Mouse (Mus musculus) midbrain, embryonic 11.5 days (tissue): Measurements from ENCODE around the gene Vars. TPM values are rescaled to one million over a fixed set of nuclear protein-coding genes. Genes with fewer than 3 reads are reported as not detected.
"Not testable (repeated sequence)": the region's sequence is repeated elsewhere in the genome, so short reads cannot be mapped to it uniquely, and the experiment has no call there.

Experiments used
- ATAC-seq: fragments of 200-750 bp; cut with Nextera tagmentation; 2 replicates; pipeline ENCODE4 v1.8.0; 2017; ENCODE audit warnings: moderate TSS enrichment, moderate library complexity; ENCODE audit not compliant: low FRiP score
- DNase-seq: peaks from one replicate; pipeline ENCODE4 v3.0.0; 2015; ENCODE audit warnings: low spot score; ENCODE audit errors: missing footprints
- H3K27ac ChIP-seq: fragments of 300-500 bp; sonication (generic); 2 replicates; pipeline ENCODE4 v1.5.1; 2014; ENCODE audit warnings: low read depth, low read length
- H3K27me3 ChIP-seq: fragments of 300-500 bp; sonication (generic); 2 replicates; pipeline ENCODE4 v1.6.1; 2014; ENCODE audit warnings: mild to moderate bottlenecking, low read length, moderate library complexity, mixed read lengths; ENCODE audit not compliant: control insufficient read depth, insufficient read depth
- H3K36me3 ChIP-seq: fragments of 300-500 bp; sonication (generic); 2 replicates; pipeline ENCODE4 v1.6.1; 2014; ENCODE audit warnings: mild to moderate bottlenecking, low read length, moderate library complexity, mixed read lengths; ENCODE audit not compliant: control insufficient read depth, insufficient read depth
- H3K4me1 ChIP-seq: fragments of 300-500 bp; sonication (generic); 2 replicates; pipeline ENCODE4 v1.6.1; 2014; ENCODE audit warnings: low read length; ENCODE audit not compliant: control insufficient read depth, insufficient read depth
- H3K4me2 ChIP-seq: fragments of 300-500 bp; sonication (generic); 2 replicates; pipeline ENCODE4 v1.6.1; 2014; ENCODE audit warnings: mild to moderate bottlenecking, moderate library complexity
- H3K4me3 ChIP-seq: fragments of 300-500 bp; sonication (generic); 2 replicates; pipeline ENCODE4 v1.5.1; 2014; ENCODE audit warnings: low read depth, low read length
- H3K9ac ChIP-seq: fragments of 300-500 bp; sonication (generic); 2 replicates; pipeline ENCODE4 v1.6.1; 2014; ENCODE audit warnings: low read length
- H3K9me3 ChIP-seq: fragments of 300-500 bp; sonication (generic); 2 replicates; pipeline ENCODE4 v1.6.1; 2016; ENCODE audit warnings: low read length; ENCODE audit not compliant: control insufficient read depth
- WGBS: fragments of 180-500 bp; shearing (Covaris S2); extraction: QIAGEN DNeasy Blood & Tissue Kit; methylation state at CpG from one replicate; pipeline ENCODE4 v1.1.7; 2014; 5-methylcytosine and 5-hydroxymethylcytosine counted together
- polyA plus RNA-seq: library from polyadenylated mRNA; unstranded; fragments of >200 nt; fragmentation: Nextera tagmentation; extraction: Ambion mirVana; gene quantifications from 2 replicates; pipeline ENCODE4 v1.2.1, GENCODE M21; 2014

Vars gene
- polyA plus RNA-seq, 1 experiment from 2014 or later: 81.2 TPM

DNA sequence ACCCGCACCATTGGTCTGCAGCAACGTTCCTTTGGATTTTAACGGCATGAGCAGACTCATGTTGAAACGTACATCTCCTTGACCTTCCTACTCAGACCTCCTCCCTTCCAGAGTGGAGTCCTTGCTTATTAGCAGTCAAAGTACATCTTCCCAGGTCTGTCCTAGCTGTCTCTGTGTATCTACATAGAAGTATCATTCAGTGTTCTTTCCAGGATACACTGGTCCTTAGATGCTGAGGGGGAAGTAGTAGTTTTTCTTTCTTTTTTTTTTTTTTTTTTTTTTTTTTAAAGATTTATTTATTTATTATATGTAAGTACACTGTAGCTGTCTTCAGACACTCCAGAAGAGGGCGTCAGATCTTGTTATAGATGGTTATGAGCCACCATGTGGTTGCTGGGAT, 5.1 kb downstream of the Vars start:
- H3K9me3 ChIP-seq, ATAC-seq, H3K27me3 ChIP-seq, H3K27ac ChIP-seq, H3K4me3 ChIP-seq, H3K4me2 ChIP-seq, DNase-seq, H3K9ac ChIP-seq: not testable (repeated sequence)
- 96% methylated on average over 4 of the region's 5 CpGs for whole genome bisulfite sequencing
- Histone ChIP-seq H3K36me3 (peaks cover 35% of the 10 kb centered on the region), H3K4me1 (peaks cover 16% of the 10 kb centered on the region)

DNA sequence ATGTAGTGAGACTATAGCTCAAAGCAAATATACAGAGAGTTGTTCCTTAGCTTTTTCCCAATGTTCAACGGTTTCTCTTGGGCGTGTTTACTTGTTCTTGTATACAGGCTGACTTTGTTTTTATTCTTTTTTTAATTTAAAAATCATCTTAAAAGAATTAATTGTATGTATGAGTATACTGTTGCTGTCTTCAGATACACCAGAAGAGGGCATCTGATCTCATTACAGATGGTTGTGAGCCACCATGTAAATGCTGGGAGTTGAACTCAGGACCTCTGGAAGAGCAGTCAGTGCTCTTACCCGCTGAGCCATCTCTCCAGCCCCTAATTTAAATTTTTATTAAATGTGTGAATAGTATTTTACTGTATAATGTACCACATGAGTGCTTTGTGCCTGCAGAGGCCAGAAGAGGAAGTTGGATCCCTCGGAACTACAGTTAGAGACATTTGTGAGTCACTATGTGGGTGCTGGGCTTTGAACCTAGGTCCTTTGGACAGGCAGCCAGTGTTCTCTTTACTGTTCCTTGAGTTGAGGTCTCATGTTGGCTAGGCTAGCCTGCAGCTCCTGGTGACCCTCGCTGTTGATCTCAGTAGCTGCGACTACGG, 6.7 kb downstream of the Vars start:
- WGBS: 95% methylated on average over 7 of the region's 7 CpGs
- peaks cover 47% of the 10 kb centered on the region for H3K36me3 ChIP-seq
- peaks cover 6% of the 10 kb centered on the region for H3K4me1 ChIP-seq

DNA sequence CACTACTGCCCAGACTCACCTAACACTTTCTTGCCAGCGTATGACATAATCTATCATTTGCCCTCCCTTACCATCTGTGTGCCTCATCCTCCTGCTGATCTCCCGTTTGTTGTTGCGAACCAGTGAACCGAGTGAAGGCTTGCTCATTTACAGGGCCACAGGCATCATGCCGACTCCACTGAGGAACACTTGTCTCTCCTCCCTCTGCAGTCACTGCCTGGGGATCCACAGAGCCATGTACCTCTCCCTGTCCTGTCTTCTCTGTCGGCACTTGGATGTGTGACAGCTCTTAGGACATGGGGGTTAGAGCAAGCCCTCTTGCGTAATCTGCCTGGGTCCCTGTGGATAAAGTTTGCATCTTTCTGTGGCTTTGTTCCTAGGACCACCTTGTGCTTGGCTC, 8.8 kb downstream of the Vars start:
- H3K4me3 ChIP-seq: no peak overlapping the region
- 86% methylated on average over 7 of the region's 7 CpGs for WGBS
- no peak overlapping the region for H3K4me2 ChIP-seq

More for the DNA sequence above, 6.7 kb downstream of the Vars start:
- H3K9ac ChIP-seq: no peak overlapping the region
- DNase-seq: no peak
- no peak overlapping the region for H3K4me2 ChIP-seq
- H3K27me3 ChIP-seq: no peaks in the 10 kb centered on the region
- H3K27ac ChIP-seq: no peak overlapping the region
- H3K4me3 ChIP-seq: no peak overlapping the region
- no peaks in the 10 kb centered on the region for H3K9me3 ChIP-seq
- ATAC-seq: no peak

DNA sequence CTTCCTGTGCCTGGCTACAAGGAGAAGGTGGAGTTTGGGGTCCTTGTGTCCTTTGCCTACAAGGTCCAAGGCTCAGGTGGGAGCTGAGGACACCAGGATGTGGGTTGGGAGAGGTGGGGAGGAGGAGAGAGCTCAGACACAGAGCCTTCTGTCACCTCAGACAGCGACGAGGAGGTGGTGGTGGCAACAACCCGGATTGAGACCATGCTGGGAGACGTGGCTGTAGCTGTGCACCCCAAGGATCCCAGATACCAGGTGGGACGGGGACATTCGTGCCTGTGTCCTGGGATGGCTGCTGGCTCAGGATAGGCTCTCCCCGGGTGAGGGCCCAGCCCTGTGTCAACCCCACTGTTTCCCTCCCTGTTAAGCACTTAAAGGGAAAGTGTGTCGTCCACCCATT, 10.7 kb downstream of the Vars start:
- H3K9me3 ChIP-seq: no peaks in the 10 kb centered on the region
- WGBS: 96% methylated on average over 8 of the region's 8 CpGs
- peaks cover 58% of the 10 kb centered on the region for H3K36me3 ChIP-seq
- H3K4me2 ChIP-seq: no peak overlapping the region
- no peak for ATAC-seq
- no peak overlapping the region for H3K9ac ChIP-seq
- no peaks in the 10 kb centered on the region for H3K4me1 ChIP-seq
- DNase-seq: no peak
- H3K27ac ChIP-seq: no peak overlapping the region
- H3K27me3 ChIP-seq: no peaks in the 10 kb centered on the region
- no peak overlapping the region for H3K4me3 ChIP-seq

More for the DNA sequence above, 8.8 kb downstream of the Vars start:
- no peaks in the 10 kb centered on the region for H3K9me3 ChIP-seq
- H3K4me1 ChIP-seq: no peaks in the 10 kb centered on the region
- ATAC-seq (no peak), DNase-seq (no peak)
- no peaks in the 10 kb centered on the region for H3K27me3 ChIP-seq
- H3K9ac ChIP-seq: no peak overlapping the region
- no peak overlapping the region for H3K27ac ChIP-seq
- H3K36me3 ChIP-seq: peaks cover 62% of the 10 kb centered on the region

DNA sequence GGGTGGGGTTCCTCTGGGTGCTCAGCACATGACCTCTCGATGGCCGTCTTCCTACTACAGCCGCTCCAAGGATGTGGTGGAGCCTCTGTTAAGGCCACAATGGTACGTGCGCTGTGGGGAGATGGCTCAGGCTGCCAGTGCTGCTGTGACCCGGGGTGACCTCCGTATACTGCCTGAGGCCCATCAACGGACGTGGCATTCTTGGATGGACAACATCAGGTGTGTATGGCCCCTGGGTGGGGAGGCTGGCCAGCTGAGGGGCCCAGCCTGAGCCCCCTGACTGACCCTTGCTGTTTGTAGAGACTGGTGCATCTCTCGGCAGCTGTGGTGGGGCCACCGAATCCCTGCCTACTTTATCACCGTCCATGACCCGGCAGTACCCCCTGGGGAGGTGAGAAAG, 11.6 kb downstream of the Vars start:
- DNase-seq (no peak), ATAC-seq (no peak)
- no peak overlapping the region for H3K4me2 ChIP-seq
- no peak overlapping the region for H3K9ac ChIP-seq
- H3K4me3 ChIP-seq: no peak overlapping the region
- no peaks in the 10 kb centered on the region for H3K27me3 ChIP-seq
- H3K9me3 ChIP-seq: no peaks in the 10 kb centered on the region
- no peaks in the 10 kb centered on the region for H3K4me1 ChIP-seq
- 92% methylated on average over 13 of the region's 13 CpGs for WGBS
- peaks cover 55% of the 10 kb centered on the region for H3K36me3 ChIP-seq
- no peak overlapping the region for H3K27ac ChIP-seq

DNA sequence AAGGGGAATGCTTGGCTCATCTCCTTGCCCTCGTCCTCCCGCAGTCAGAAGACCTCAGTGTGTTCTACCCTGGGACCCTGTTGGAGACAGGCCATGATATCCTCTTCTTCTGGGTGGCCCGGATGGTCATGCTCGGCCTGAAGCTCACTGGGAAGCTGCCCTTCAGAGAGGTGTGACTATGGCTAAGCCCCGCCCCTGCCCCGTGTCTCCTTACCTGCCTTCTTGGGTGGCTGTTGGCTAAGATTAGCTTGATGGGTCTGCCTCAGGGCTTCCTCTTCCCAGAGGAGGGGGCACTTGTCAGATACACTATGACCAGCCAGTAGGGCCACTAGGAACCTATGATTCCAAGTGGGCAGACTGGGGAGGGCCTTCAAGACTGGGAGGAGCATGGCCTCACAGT, 12.4 kb downstream of the Vars start:
- Histone ChIP-seq H3K4me1 (no peaks in the 10 kb centered on the region), H3K27ac (no peak overlapping the region), H3K4me3 (no peak overlapping the region), H3K9ac (no peak overlapping the region), H3K36me3 (peaks cover 53% of the 10 kb centered on the region), H3K27me3 (no peaks in the 10 kb centered on the region), H3K4me2 (no peak overlapping the region), H3K9me3 (no peaks in the 10 kb centered on the region)
- 82% methylated on average over 6 of the region's 6 CpGs for WGBS
- DNase-seq (no peak), ATAC-seq (no peak)

DNA sequence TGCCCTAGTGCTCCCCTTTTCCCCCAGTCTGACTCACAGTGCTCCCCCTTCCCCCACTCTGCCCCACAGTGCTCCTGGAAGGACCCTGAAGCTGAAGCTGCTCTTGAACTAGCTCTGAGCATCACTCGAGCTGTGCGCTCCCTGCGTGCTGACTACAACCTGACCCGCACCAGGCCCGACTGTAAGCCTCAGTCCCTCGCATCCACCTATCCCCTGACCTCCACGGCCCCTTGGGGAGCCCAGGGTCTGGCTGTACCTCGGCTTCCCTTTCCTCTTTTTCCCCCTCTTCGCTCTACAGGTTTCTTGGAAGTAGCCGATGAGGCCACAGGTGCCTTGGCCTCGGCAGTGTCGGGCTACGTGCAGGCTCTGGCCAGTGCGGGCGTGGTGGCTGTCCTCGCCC, 14.5 kb downstream of the Vars start:
- DNase-seq (no peak), ATAC-seq (no peak)
- no peaks in the 10 kb centered on the region for H3K9me3 ChIP-seq
- no peak overlapping the region for H3K9ac ChIP-seq
- peaks cover 47% of the 10 kb centered on the region for H3K36me3 ChIP-seq
- no peaks in the 10 kb centered on the region for H3K27me3 ChIP-seq
- no peaks in the 10 kb centered on the region for H3K4me1 ChIP-seq
- H3K4me3 ChIP-seq: no peak overlapping the region
- no peak overlapping the region for H3K4me2 ChIP-seq
- WGBS: 93% methylated on average over 16 of the region's 16 CpGs
- no peak overlapping the region for H3K27ac ChIP-seq

DNA sequence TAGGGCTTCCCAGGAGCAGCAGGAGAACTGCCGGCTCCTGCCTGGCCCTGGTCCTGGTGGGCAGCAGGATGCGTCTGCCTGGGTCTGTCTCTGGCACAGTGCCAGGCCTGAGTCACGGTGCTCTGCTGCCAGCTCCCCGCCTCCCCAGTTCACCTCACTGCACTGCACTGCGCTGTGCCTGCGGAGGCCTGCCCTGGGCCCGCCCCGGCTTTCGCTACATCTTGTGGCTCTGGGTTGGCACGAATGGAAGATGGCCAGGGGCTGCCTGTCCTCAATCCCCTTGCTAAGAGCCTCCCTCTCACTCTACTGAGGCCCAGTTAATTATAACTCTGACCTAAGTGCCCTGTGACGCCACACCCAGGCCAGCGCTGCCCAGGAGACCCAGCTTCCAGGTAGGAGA, 15.6 kb downstream of the Vars start, which contains the start of gene Vwa7:
Vwa7 (plus strand) TSS at position 204 of the 400 bp plus-strand sequence.
- no peaks in the 10 kb centered on the region for H3K27me3 ChIP-seq
- no peaks in the 10 kb centered on the region for H3K9me3 ChIP-seq
- H3K27ac ChIP-seq: no peak within 1 kb of the TSS
- H3K4me3 ChIP-seq: no peak within 1 kb of the TSS
- H3K4me2 ChIP-seq: no peak within 1 kb of the TSS
- no peak; the same call in 1 of the 2 replicates for ATAC-seq
- H3K4me1 ChIP-seq: peaks cover 1% of the 10 kb centered on the region
- 85% methylated on average over 12 of the region's 12 CpGs for WGBS
- no peak within 1 kb of the TSS for H3K9ac ChIP-seq
- DNase-seq: no peak
- peaks cover 36% of the 10 kb centered on the region for H3K36me3 ChIP-seq

DNA sequence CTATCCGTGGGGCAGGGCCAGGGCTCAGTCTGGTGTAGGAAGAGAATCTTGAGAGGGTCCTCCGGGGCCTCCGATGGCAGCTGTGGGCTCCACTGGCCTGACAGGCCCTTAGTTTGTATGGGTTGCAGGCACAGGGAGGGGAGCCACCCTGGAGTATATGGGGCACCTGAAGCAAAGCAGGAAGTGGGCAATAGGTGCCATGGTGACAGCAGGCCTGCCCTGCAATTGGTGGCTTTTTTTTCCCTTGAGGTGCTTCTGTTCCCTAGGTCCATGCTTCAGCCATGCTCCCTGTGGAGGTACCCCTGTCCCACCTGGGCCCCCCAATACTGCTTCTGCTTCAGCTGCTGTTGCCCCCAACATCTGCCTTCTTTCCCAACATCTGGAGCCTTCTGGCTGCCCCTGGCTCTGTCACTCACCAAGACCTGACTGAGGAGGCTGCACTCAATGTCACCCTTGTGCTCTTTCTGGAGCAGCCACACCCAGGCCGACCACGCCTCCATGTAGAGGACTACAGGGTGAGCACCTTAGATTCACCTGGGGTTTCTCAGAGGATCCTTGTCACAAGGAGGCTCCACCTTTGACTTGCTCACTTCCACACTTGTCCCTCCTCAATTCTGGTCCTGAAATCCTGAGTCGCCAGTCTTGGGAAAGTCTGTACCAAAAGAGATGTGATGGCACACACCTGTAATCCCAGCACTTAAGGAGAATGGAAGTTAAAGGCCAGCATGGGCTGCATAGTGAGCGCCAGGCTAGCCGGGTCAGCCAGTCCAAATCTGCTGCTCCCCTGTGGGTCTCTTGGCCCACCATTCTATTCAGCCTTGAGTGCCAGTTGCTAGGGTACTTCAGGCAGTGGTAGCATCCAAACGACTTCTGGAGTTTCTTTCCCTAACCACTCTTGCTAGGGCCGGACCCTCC, 16.3 kb downstream of the Vars start:
- ATAC-seq (no peak), DNase-seq (no peak)
- Histone ChIP-seq H3K9me3 (no peaks in the 10 kb centered on the region), H3K4me3 (no peak overlapping the region), H3K36me3 (peaks cover 31% of the 10 kb centered on the region), H3K27ac (no peak overlapping the region), H3K4me1 (peaks cover 6% of the 10 kb centered on the region), H3K4me2 (no peak overlapping the region), H3K27me3 (no peaks in the 10 kb centered on the region), H3K9ac (no peak overlapping the region)
- 85% methylated on average over 10 of the region's 10 CpGs for WGBS
